Mouse (Mus musculus) kidney, postnatal 4 days (tissue): ENCODE measurements around the gene Ets1.
A peak's percentile ranks its signal among the peaks of the same experiment; 100 is the strongest.

Experiments used
- DNase-seq, 2 experiments: peaks; one replicate each; pipeline ENCODE4 v3.0.0; 2021; ENCODE audit warnings: mixed read lengths in 2 of 2

The Ets1 gene

DNA sequence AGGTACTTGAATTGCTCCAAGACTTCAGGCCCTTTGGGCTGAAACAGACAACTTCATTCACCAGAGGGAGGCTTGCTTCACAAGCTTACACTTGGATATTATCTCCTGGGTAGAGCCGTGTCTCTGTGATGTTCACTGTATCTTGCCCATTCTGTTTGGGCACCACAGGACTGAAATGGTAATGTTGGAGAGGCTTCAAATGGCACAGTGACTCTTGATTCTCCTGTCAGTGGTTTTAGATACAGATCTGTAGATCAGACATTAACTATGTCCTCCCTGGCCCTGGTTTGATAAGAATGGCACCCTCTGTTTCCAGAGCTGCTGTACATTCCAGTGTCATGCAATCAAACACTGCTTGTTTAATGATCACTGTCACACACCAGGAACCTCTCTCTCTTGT lies 77.1 kb downstream of the Ets1 start:
- DNase-seq, result no peak

DNA sequence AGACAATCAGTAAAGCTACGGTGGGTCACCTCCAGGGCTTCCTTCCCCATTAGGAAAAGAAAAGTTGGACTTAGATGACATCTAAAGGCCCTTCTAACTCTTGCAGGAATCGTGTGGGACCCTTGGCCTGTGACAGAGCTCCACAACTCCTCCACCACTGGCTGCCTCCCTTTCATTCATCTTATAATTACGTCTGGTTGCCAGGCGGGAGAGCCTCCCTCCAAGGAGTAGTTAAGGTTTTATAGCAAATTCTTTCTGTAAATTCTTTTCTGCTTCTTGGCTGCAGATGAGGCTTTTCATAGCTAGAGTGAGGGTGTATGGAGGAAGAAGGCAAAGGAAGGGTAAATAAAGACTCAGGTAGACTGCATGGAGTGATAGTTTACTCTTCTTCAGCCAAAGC lies 77.8 kb downstream of the Ets1 start:
- DNase-seq, result no peak

DNA sequence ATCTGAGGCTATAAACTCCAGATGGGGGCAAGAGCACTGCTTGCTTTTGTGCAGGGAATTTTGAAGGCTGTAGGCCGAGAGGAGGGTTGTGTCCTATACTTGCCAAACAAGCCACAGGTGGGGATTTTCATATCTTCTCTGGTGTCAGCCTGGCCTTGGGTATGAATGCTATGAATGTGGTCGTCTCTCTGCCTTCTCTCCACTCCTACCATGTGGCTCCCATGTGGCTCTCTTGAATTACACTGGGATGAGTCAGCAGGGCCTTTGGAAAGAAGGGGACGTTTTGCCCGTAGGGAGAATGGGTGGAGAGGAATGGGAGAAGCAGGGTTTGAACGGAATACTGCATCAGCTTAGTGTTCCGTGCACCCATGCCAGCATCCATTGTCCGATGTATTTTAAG lies 78.5 kb downstream of the Ets1 start:
- DNase-seq, result no peak

DNA sequence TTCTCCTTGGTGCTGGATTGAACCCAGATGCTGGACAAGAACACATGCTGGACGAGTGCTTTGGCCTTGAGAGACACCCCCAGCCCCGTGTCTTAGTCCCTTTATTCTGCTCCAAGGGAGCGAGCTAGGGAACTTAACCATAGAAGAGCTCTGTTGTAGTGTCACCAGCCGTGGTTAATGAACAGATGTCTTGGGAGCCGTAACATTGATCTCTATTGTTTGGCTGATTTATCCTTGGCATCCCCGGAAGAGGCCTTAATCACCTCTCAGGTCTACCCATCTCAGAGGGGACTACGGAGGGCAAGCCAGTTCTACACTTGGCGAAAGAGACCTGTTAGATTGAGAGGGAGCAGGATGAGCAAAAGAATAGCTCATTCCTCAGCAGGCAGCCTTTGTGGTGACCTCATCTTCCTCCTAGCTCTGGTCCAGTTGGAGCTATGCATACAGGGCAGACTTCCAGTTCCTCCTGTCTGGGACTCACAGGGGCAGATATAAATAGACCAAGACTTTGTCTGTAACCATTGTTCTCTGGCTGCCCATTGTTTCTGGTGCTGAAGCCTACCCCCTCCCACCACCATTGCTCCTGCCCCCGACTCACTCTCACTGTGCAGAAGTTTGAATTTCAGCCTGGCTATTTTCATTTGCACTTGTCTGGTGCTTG lies 79.9 kb downstream of the Ets1 start:
- DNase-seq, result peak in 1 of 2 experiments; percentile 59

DNA sequence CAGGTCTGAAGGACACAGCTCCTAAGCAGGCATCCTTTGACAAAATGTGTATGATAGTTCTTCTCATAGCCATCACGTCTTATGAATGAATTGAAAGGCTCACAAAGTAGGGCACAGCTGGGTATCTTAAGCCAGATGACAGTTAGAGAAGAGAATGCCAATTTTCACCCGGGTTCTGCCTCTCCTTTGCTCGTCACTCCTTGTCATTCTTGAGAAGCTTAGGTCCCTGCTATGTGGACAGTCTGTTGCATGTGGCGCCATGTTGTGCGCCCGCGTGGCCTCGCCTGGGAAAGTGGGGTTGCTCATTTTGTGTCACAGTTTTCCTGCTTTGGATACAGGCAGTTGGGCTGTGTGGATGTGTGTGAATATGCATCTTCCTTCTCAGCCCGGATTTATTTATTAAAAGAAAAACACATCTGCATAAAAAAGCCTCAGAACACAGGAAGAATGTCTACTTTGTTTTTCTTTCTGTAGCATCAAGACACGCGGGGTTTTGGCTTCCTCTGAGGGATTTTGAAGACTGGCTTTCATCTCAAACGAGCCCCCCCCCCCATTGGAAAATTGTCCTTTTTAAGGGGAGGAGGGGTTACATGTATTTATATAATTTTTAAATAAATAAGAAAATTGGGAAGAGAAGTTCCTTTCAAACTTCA lies 81.4 kb downstream of the Ets1 start:
- no peak for DNase-seq

DNA sequence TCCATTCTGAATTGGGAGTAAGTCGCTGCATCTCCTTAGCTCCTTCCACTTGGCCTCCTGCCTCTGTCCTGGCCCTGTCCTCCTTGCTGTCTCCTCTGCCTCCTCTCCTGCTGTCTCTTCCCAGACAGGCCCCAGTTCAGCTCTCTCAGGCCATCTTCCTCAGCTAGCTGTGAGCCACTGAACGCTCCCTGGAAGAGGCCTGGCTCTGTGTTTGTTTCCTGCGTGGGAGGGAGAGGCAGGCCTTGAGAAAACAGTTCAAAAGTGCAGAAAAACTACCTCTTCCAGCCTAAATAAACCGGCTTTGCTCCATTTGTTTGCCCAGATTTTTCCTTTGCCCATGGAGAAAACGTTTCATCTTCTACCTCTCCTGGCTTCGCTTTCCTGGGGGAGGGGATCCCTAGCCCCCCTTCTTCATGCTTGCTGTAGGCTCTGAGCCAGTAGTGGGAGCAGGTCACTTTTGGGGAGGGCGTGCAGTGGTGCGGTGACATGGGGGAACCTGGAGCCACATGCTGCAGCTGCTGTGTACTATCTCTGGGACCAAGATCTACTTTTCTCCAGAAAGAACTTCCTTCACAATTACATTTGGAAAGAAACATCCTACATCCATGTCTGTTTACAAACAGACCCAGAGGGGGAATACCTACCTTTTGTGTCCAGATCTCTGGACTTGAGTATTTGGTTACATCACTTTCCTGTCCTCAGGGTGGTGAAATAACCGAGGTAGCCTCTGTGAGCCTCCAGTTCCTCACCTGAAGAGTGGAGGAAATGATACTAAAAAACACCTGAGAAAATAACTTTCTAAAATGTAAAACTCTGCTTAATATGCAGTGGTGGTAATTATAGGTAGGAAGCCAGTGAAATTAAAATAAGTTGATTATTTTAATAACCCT lies 82.2 kb downstream of the Ets1 start:
- DNase-seq, result peak in 1 of 2 experiments; percentile 64

DNA sequence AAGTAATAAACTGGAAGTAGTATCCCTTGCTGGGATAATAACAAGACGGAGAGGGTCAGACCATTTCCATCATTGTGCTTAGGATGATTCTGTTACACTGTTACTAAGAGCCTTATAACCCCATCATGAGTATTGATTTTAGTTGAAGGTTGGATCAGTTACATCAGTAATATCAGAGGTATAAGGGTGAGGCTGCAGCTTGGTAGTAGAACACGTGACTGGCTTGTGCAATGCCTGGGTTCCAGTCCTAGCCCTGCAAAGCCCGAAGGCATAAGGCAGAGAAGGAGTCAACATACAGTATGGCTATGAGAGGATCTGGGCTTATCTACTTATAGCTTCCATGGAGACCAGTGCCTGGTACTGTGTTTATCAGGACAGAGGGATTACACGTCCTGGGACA lies 82.8 kb downstream of the Ets1 start:
- DNase-seq, result no peak

DNA sequence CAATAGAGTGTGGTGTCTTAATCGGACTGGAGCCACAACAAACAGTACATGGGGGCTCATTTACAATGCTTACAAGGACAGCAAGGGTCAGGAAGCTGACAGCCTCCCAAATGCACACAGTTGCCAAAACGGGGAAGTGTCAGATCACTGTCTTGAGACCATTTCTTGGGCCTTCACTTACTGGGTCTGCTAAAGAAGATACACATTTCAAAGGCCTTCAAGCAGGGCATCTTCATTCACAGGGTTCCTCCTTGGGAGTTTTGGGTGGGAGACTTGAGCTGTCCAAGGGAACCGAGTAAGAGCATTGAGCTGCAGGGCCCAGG lies 83.9 kb downstream of the Ets1 start:
- no peak for DNase-seq

DNA sequence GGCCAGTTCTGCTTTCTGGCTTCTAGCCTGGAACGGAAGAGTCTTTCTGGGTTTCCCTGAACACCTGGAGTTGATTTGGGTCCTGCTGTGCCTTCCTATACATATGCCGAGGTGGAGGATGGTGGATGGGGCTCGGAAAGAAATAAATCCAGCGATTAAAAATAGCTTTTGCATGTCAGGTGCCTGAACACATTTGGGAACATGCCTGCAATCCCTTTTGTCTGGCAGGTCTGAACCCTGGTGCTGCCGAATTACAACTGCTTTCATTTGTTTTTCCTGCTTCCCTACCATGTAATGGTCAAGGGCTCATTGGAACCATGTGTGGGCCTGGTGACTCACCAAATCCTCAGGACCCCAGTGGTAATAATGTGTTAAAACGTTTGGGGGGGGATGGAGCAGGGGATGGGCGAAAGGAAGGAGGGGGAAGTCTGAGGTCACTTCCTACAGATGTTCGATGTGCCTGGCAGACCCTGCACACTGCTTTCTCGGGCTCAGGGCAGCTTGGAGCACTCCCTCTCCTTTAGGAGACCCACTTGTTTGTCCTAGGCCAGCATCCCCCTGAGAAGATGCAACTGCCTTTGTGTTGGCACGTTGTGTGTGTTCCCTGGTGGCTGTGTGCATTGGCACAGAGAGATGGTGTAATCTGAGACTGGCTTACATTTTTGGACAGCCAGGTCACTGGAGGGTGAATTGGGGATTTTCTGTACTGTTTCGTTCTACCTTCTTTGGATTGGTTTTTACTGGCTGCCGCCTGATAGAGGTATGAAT lies 84.4 kb downstream of the Ets1 start:
- peak in 1 of 2 experiments; percentile 40 for DNase-seq

DNA sequence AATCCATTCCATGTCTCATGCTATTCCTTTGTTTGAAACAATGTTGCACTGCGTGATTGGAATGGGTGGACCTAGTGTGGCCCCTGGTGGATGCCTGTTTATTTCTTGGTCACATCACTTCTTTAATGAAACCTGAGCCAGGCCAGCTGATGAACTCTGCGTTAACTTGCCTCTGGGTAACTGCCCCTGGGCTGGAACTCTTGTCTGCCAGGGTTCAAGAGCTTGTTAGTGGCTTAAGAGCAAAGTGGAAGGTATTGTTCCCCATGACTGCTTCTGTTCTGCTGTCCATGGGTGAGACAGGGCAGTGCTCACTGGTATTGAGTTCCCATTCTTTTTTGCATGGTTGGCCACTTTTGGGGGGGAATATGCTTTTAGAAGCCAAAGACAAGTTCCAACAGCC lies 85.1 kb downstream of the Ets1 start:
- no peak for DNase-seq

DNA sequence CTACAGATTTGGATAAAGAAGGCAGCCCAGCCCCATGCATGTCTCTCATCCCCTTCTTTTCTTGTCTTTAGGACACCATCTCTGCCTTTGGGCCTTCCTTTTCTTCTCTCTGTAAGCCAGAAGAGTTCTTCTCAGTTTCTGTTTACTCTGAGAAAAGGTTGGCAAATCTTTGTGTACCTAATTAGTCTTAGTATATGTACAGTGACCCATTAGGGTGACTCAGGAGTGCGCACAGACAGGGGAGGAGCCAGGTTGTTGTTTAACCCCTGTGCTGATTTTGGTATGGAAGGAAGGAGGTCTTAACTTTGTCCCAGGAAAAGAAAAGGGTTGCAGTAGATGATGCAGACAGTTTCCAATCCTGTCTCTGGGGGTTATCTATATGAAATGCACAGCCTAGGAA lies 86.2 kb downstream of the Ets1 start:
- no peak for DNase-seq

DNA sequence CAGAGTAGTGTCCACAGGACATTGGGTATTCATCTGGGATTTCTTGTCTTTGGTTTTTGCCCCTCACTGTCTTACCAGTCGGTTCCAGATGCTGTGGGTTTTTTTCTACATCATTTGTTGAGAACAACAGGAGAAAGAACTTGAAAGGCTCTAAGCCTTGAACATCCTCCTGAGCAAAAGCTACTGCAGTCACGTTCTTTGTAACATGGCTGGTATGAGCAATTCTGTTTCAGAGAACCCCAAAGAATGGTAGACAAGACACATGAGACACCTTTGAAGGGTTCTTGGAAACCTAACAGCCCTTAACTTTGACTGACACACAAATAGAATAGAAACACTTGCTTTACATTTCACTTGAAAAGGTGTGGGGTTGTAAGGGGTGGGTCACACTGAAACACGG lies 86.9 kb downstream of the Ets1 start:
- DNase-seq, result no peak

DNA sequence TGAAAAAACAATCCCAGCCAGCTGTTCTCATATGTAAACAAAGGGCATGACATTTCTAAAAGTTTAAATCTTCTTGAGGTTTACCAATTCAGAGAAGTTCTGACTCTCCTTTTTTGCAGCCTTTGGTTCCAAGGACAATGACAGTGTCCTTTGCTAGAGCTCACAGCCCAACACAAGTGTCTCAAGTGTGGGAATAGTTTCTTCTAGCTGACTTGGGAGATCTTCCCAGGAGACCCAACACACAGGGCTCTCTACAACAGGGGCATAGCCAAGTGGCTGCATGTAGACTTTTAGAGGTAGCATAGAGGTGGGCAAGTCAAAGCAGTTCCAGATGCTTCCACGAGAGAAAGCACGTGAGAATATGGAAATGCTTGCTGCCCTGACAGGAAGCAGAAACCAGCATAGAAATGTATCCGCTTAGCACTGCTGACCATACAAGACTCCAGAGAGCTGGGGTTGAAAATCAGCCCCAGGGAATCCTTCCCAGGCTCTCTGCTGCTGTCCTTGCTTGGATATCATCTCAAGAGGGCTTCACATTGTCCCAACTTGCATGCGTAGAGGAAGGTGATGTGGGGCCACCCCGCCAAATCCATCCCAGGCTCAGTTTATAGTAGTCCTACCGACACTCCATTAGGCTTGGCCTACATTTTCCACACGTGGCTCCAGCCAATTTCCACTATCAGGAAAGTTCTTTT lies 88.3 kb downstream of the Ets1 start:
- no peak for DNase-seq

DNA sequence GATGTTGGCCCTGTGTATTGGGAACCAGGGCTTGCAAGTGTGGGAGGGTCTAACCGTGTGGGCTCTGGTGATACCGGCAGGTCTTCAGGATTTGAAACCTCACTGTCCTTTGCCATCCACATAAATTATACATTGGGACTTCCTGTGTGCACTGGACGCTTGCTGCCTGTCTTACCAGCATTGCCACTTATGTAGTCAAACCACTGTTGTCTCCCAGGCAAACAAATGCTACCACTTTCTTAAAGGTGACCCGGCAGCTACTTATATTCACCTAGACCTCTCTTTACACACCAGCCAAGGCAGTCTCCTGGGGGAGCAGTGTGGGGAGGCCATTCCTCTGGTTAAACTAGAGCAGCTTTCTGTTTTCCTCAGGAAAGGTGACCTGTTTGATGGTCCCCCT lies 89.9 kb downstream of the Ets1 start:
- no peak for DNase-seq

DNA sequence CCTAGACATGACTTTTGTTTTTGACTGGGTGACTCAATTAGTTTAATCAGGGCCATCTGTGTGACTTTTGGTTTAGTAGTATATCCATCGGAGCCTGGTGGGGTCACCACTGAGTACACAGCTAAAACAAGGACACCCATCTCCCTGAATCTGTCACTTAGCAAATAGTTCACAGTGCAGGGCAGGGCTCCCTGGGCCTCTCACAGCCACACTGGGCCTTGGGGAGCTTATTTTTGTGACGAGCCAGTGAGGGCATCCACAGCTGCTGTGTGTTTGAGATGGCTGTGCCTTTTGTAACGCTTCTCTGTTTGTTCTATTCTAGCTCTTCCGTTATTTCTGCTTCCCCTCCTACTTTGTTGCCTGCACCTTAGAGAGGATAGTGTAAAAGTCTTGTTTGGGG lies 90.6 kb downstream of the Ets1 start:
- DNase-seq, result no peak

DNA sequence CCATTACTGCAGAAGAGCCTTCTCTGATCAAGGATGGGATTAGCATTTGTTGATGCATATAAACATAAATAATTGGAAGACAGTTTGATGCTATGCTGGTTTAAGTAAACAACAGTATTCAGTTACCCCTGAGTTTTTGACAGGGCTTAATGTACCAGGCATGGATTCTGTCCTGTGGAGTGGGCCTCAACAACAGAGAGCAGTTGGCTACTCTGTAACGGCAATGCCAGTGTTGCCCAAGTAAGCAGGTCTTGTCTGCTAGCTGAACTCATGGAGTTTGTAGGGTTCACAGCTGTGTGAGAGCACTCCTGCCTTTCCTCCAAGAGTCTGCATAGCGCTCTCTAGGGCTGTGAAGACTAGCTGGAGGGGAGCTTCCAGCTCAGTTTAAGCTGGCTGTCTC lies 91.0 kb downstream of the Ets1 start:
- DNase-seq, result no peak

DNA sequence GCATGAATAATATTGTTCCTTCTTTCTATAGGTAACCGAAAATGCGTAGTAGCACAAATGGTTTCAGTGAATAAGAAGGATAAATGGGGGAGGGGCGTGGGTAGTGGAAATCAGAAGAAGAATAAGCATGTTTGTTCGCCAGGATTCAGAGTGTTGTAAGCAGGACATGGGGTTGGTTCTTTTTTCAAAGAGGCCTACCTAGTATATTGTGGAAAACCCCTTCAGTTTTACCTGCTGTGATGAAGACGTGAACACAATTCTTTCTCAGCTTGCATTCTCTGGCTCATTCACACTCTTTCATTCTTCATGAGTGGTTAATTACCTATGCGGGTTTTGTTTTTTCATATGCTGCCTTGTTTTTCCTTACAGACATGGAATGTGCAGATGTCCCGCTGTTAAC lies 92.3 kb downstream of the Ets1 start:
- DNase-seq, result no peak

DNA sequence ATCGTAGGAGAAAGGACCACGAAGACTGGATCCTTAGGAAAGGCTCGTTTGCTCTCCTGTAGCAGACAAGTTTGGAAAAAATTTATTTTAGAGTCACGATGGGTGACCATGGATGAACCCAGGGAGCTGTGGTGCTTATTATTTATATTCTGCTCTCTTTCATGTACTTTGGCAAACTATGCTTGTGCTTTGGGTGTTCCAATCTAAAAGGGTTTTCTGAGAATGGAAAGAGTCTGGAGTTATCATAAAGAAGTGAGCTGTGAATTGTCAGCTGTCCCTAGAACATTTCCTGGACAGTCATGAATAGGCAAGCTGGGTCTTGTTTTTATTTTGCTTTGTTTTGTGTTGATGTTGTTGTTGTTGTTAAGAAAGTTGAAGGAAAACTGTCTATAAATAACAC lies 92.8 kb downstream of the Ets1 start:
- no peak for DNase-seq

DNA sequence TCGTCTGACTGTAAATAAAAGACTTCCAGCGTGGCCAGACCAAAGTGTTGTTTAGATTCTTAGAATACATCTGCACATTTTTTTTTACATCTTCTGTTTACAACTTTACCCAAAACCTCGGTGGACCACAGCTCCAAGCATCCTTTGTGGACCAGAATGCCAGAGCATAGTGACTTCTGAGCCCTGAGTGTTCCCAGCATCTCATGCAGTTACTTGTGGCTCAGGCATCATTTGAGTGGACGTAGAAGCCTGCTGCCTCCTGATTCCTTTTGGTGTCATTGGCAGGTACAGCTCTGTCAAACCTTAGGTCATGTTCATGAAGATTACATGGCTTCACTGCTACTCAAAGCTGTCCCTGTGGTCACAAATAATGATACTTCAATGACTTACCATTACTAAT lies 93.2 kb downstream of the Ets1 start:
- DNase-seq, result no peak

DNA sequence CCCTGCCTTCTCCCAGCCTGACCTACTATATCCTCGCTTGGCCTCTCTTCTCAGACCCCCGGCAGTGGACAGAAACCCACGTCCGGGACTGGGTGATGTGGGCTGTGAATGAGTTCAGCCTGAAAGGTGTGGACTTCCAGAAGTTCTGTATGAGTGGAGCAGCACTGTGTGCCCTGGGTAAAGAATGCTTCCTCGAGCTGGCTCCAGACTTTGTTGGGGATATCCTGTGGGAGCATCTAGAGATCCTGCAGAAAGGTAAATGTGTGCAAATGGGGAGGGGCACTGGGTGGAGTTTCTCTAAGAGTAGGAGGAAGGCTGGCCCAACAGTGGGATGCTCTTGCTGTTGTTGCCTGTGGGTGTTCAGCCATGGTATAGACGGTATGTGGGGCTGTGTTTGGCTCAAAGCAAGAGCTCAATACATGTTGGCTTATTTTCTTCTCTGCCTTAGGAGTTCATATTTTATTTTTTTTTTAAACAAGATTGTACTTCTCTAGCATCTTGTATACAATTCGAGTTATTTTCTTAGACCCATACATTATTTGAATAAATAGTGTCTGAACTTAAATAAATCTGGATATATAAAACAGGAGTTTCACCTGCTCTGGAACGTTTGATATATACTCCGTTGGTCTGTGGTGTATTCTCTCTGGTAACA lies 94.1 kb downstream of the Ets1 start:
- no peak for DNase-seq

DNA sequence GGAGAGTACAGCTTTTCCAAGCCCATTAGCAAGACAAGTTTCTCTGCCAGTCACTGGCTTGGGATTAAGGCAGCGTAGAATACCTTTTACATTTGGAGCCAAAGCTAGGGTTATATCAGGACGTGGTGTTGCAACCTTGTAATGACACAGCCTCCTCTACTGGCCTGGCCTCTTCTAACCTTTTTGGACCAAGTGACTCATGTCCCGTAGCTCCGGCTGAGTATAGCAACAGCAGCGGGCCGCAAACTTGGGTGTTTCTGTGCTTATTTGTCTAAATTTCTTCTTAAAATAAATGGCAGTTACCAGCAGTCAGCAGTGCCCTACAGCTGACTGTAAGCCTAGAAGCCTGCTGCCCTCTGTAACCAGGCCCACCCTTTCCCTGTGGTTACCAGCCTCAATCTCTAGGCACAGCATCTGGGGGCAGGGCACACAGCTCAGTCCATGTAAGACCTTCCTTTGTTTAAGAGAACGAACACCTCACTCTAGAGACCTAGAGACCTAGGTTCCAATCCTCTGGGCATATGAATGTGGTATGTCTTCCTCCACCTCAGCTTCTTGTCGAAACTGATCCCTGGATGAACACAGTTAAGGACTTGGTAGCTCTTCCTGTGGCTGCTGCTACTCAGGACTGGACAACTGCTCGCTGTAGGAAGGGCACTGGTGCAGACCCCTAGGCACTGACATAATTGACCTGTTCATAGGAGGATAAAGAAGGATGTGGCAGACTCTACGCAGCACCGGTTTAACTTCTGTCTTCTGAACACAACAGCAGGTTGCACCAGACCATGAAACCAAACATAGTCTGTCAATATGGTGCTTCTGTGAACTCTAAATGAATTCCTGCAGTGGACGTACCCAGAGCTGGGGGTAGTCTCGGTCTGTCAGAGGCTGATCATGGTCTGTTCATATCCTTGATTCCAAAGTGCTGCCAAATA lies 94.9 kb downstream of the Ets1 start:
- DNase-seq, result no peak
